Mouse (Mus musculus) limb, embryonic 15.5 days (tissue): ENCODE results near the gene Asz1. TPM values are rescaled to one million over a fixed set of nuclear protein-coding genes. Genes with fewer than 3 reads are reported as not detected.

Experiments used
- ATAC-seq: fragments of 200-750 bp; cut with Nextera tagmentation; 2 replicates; pipeline ENCODE4 v1.8.0; 2017; ENCODE audit warnings: low read depth, moderate TSS enrichment; ENCODE audit not compliant: insufficient number of reproducible peaks, low FRiP score, low TSS enrichment
- H3K27ac ChIP-seq: fragments of 300-500 bp; sonication (generic); 2 replicates; pipeline ENCODE4 v1.5.1; 2015; ENCODE audit warnings: moderate library complexity, mild to moderate bottlenecking, inconsistent platforms
- H3K27me3 ChIP-seq: fragments of 300-500 bp; sonication (generic); 2 replicates; pipeline ENCODE4 v1.6.1; 2015; ENCODE audit warnings: inconsistent platforms
- H3K36me3 ChIP-seq: fragments of 300-500 bp; sonication (generic); 2 replicates; pipeline ENCODE4 v1.6.1; 2015; ENCODE audit warnings: inconsistent platforms
- H3K4me1 ChIP-seq: fragments of 300-500 bp; sonication (generic); 2 replicates; pipeline ENCODE4 v1.6.1; 2015; ENCODE audit warnings: inconsistent platforms
- H3K4me2 ChIP-seq: fragments of 300-500 bp; sonication (generic); 2 replicates; pipeline ENCODE4 v1.6.1; 2015; ENCODE audit warnings: mild to moderate bottlenecking, inconsistent platforms
- H3K4me3 ChIP-seq: fragments of 300-500 bp; sonication (generic); 2 replicates; pipeline ENCODE4 v1.5.1; 2015; ENCODE audit warnings: mild to moderate bottlenecking, inconsistent platforms
- H3K9ac ChIP-seq: fragments of 300-500 bp; sonication (generic); 2 replicates; pipeline ENCODE4 v1.6.1; 2015; ENCODE audit warnings: inconsistent platforms
- H3K9me3 ChIP-seq: fragments of 300-500 bp; sonication (generic); 2 replicates; pipeline ENCODE4 v1.6.1; 2016; ENCODE audit warnings: inconsistent platforms
- WGBS: fragments of 180-500 bp; shearing (Covaris S2); methylation state at CpG from one replicate; pipeline ENCODE4 v1.1.7; 2015; 5-methylcytosine and 5-hydroxymethylcytosine counted together
- polyA plus RNA-seq: library from polyadenylated mRNA; unstranded; fragments of >200 nt; fragmentation: Nextera tagmentation; extraction: Ambion mirVana; gene quantifications from 2 replicates; pipeline ENCODE4 v1.2.1, GENCODE M21; 2015

Gene Asz1
- polyA plus RNA-seq, 1 experiment from 2014 or later, result not detected

DNA sequence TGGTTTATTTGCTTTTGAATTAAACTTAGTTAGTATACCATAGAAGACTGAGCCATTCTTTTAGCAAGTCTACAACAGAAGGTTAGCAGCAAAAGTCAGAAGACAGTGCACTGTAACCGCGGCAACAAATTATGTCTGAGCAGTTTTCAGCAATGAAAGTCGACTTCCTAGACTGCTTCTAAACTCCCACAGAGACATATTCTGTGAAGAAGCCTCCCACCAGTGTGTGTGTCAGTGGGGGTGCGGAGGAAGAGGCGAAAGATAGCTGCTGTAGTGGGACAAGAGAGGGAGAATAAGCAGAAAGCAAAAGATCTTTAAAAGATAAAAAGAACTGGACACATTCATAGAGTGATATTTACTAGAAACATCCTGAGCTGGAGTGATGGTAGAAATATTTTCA, 57.2 kb downstream of the Asz1 start:
- Histone ChIP-seq H3K36me3 (no peaks in the 10 kb centered on the region), H3K27ac (no peak overlapping the region), H3K9me3 (no peaks in the 10 kb centered on the region), H3K27me3 (no peaks in the 10 kb centered on the region), H3K4me3 (no peak overlapping the region), H3K4me2 (no peak overlapping the region), H3K4me1 (no peaks in the 10 kb centered on the region), H3K9ac (no peak overlapping the region)
- 78% methylated on average over 5 of the region's 5 CpGs for WGBS
- no peak for ATAC-seq

DNA sequence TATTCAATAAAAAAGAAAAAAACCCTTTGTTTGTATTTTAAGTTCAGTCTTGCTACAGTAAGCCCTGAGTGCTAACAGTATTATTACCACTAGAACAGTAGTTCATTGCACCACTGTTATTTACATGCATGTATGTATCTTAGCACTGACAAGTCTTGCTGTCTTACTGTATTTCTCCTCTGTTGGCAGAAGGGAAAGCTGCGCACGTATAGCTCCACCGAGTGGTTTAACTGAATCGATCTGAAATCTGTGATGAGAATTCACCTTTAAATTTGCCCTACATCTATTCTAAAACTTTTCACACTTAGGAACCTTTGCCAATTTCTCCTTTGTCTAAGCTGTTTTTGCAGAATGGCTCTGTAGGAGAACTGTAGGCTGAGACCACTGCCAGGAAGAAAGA, 64.6 kb downstream of the Asz1 start:
- no peak for ATAC-seq
- Histone ChIP-seq H3K27me3 (no peaks in the 10 kb centered on the region), H3K9ac (no peak overlapping the region), H3K4me3 (no peak overlapping the region), H3K9me3 (no peaks in the 10 kb centered on the region), H3K4me1 (no peaks in the 10 kb centered on the region), H3K36me3 (no peaks in the 10 kb centered on the region), H3K4me2 (no peak overlapping the region), H3K27ac (no peak overlapping the region)
- 84% methylated on average over 4 of the region's 4 CpGs for WGBS

DNA sequence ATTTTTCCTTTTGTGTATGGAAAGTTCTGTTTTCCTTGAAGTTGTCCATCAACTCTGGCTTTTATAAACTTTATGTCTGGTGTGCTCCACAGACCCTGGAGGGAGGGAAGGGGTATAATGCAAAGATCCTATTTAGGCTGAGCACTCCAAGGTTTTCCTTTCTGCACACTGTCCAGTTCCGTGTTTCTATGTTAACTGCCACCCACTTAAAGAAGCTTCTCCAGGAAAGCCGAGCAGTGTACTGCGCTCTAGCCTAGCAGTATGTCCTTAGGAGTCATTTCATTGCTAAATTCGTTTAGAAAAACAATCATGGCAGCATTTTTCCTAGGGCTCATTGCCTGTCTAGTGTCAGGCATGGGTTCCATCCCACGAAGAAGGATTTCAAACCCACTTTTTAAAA, 65.7 kb downstream of the Asz1 start:
- no peak overlapping the region for H3K4me3 ChIP-seq
- ATAC-seq, result no peak
- H3K27ac ChIP-seq, result no peak overlapping the region
- H3K4me1 ChIP-seq, result no peaks in the 10 kb centered on the region
- H3K9ac ChIP-seq, result no peak overlapping the region
- no peak overlapping the region for H3K4me2 ChIP-seq
- no peaks in the 10 kb centered on the region for H3K9me3 ChIP-seq
- no peaks in the 10 kb centered on the region for H3K36me3 ChIP-seq
- 79% methylated on average over 5 of the region's 5 CpGs for WGBS
- no peaks in the 10 kb centered on the region for H3K27me3 ChIP-seq

DNA sequence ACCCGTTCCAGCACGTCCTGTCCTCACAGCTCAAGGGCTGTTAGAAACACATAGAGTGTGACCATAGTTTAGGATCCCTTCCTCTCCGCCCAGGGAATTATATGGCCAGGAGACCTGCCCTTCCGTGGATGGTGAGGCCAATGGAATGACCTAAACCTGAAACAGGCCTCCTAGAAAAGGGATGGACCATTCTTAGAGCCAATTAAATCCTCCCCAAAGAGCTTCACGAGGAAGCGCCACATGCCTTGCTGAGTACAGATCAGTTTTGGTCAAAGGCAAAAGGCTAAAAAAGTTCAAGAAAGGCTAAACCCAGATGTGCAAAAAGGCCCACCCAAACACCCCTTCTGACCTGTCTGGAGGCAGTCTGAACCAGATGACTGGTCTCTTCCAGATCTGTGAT, 76.6 kb downstream of the Asz1 start:
- H3K36me3 ChIP-seq, result no peaks in the 10 kb centered on the region
- no peak for ATAC-seq
- 18% methylated on average over 6 of the region's 6 CpGs for WGBS
- H3K27me3 ChIP-seq, result peaks cover 36% of the 10 kb centered on the region
- H3K4me2 ChIP-seq, result peak overlapping the region; percentile 93; the same call in 1 of the 2 replicates
- H3K4me3 ChIP-seq, result peak overlapping the region; percentile 49
- peaks cover 24% of the 10 kb centered on the region for H3K4me1 ChIP-seq
- no peaks in the 10 kb centered on the region for H3K9me3 ChIP-seq
- H3K9ac ChIP-seq, result no peak overlapping the region
- no peak overlapping the region for H3K27ac ChIP-seq

DNA sequence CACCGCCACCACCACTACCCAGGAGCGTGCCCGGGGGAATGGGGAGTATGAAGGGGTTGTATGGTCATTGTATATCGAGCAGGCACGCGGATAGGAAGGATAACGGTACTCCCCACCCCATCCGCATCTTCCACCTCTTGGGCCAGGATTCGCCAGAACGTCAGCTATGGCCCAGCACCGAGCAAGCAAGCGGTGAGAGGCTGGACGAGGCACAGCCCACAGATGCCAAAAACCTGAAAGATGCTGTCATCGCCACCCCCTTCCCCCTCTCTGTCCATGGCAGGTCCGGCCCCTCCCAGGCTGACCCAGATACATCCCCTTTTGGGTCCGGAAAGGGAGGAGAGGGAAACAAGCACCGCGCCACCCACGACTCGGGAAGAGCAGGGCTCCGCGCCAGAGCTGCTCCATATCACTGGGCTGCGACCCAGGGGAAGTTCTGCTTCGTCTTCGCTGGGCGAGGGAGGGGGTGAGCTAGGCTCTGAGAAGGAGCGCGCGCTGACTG, 77.3 kb downstream of the Asz1 start:
- ATAC-seq, result peak; percentile 50; the same call in 1 of the 2 replicates
- peaks cover 24% of the 10 kb centered on the region for H3K4me1 ChIP-seq
- H3K9ac ChIP-seq, result peak overlapping the region; percentile 20; the same call in 1 of the 2 replicates
- H3K9me3 ChIP-seq, result no peaks in the 10 kb centered on the region
- H3K4me3 ChIP-seq, result peak overlapping the region; percentile 49
- no peak overlapping the region for H3K27ac ChIP-seq
- H3K4me2 ChIP-seq, result peak overlapping the region; percentile 93
- WGBS, result 2% methylated on average over 29 of the region's 29 CpGs
- peaks cover 36% of the 10 kb centered on the region for H3K27me3 ChIP-seq
- H3K36me3 ChIP-seq, result no peaks in the 10 kb centered on the region

DNA sequence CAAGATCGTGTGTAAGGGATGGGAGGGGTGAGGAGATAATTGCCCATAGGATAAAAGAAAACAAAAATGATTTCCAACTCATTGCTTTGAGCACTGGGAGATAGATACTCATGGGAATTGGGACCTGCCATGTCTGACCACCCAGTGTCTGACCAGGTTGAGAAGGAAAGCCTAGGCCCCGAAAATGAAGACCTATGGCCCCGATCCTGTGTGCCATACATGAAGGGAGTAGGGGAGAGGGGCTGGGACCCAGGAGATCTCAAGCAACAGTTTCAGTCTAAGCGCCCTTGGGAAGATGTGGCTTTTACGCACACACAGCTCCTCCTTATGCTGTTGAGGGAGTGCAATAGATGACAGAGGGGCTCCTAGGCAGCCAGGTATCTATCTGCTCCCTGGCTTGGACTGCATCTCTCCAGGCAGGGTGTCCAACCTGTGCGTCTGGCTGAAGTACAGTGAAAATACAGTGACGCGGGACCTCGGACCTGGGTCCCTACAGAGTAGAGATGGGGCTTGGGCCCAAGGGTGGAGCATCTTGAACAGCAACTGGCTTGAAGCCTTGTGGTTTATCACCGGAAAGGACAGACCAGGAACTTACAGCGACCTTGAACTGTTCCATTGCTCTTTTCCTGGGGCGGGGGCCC, 77.9 kb downstream of the Asz1 start:
- Histone ChIP-seq H3K9ac (no peak overlapping the region), H3K9me3 (no peaks in the 10 kb centered on the region), H3K36me3 (no peaks in the 10 kb centered on the region), H3K27ac (no peak overlapping the region), H3K4me3 (peak overlapping the region; percentile 49), H3K4me2 (peak overlapping the region; percentile 93), H3K27me3 (peaks cover 36% of the 10 kb centered on the region), H3K4me1 (peaks cover 24% of the 10 kb centered on the region)
- WGBS, result 10% methylated on average over 12 of the region's 12 CpGs
- ATAC-seq, result no peak; the same call in 1 of the 2 replicates

DNA sequence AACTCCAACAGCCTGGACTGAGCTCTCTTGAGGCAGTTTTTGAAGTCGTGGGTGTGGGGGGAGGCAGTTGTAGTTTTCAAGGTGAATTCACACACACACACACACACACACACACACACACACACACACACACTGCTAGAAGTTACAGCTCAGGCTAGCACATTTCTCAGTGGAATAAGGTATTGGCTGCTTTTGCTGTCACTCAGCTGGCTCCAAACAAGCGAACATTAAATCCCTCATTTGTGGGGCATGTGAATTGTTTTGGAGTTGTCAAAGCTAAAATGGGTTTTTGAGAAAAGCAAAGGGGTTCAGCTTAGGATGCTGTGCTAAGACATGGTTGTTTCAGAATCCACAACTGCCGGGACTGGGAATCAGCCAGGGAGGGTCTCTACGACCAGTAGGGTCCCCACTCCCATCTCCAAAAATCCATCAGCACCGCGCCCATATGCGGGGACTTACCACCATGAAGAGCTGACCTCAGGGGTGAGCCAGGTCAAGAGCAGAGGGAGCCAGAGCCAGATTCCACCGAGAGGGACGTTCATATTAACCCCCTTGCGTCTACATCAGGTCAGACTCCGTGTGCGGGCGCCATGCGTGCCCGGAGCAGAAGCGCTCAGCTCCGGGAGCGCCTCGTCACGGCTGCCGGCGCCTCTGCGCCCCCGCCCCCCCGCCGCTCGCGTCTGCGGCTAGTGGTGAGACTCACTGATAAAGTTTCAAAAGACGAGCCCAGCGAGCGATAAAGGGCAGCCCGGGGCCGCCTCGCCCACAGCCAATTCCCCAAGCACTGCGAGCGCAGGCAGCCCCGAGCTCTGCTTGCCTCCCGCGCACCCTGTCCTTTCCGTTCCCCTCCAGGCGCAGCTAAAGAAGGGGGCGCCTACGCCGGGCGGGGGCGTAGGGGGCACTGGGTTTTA, 78.9 kb downstream of the Asz1 start, which contains the start of gene Wnt2:
Gene Wnt2, minus strand, starts transcription at position 840 of the 911 bp plus-strand sequence.
- H3K4me2 ChIP-seq, result peak within 1 kb of the TSS; percentile 93
- H3K27ac ChIP-seq, result no peak within 1 kb of the TSS
- H3K36me3 ChIP-seq, result no peaks in the 10 kb centered on the region
- no peak for ATAC-seq
- H3K4me1 ChIP-seq, result peaks cover 24% of the 10 kb centered on the region
- H3K9me3 ChIP-seq, result no peaks in the 10 kb centered on the region
- peak within 1 kb of the TSS; percentile 49 for H3K4me3 ChIP-seq
- H3K27me3 ChIP-seq, result peaks cover 36% of the 10 kb centered on the region
- under 1% methylated on average over 47 of the region's 47 CpGs for WGBS
- 0 out of 2 replicates have a peak within 1 kb of the TSS, but pooled peaks have one; percentile 17 for H3K9ac ChIP-seq

DNA sequence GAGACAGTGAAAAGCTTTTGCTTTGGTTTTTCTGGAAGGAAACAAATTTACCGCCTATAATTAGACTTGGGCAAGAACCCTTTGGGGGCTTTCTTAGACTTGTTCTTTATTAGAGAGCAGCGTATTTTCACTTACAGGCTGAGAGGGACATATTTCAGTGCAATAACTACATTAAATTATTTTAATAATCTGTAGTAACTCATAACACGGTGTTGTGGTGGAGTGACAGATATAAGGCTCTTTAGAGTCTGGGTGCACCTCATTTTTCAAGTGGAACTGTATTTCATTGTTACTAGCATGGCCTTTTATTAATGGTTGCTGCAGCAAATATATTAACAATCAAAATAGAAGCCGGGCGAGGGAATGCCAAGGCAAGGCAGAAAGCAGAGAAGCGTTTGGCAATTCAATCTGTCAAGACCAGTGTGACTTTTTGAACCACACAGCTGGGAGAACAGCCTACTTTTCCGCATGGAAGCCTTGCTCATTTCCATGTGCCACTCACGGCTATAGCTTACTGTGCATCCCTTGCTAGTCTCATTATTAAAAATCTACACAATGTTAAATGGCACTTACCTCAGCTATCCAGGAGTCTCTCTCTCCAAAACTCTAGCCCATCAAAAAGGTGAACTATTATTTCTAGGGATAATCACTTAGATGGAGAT, 84.6 kb downstream of the Asz1 start:
- H3K36me3 ChIP-seq, result no peaks in the 10 kb centered on the region
- no peak overlapping the region for H3K4me2 ChIP-seq
- no peak for ATAC-seq
- WGBS, result 64% methylated on average over 8 of the region's 8 CpGs
- no peak overlapping the region for H3K9ac ChIP-seq
- H3K4me3 ChIP-seq, result no peak overlapping the region
- H3K27ac ChIP-seq, result no peak overlapping the region
- no peaks in the 10 kb centered on the region for H3K4me1 ChIP-seq
- H3K9me3 ChIP-seq, result no peaks in the 10 kb centered on the region
- H3K27me3 ChIP-seq, result peaks cover 3% of the 10 kb centered on the region; the same call in 1 of the 2 replicates

DNA sequence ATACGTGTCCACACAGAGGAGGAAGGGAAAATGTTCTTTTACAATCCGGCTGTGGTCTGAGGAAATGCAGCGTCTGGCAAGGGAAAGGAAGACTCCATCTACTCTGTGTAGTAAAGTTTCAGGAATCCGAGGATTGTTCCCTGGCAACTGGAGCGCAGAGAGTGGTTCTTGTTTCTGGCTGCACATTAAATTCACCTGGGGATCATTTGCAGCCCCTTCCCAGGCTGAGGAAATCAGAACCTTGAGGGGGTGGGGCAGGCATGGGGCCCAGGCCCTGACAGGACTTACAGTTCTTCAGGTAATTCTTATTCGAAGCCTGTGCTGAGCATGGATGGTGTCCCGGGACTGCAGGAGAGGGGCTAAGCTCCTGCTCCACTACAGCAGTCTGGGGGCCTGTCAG, 95.5 kb downstream of the Asz1 start:
- Histone ChIP-seq H3K9ac (no peak overlapping the region), H3K4me2 (peak overlapping the region; percentile 10; the same call in 1 of the 2 replicates), H3K9me3 (no peaks in the 10 kb centered on the region), H3K27me3 (no peaks in the 10 kb centered on the region), H3K4me1 (peaks cover 7% of the 10 kb centered on the region), H3K36me3 (no peaks in the 10 kb centered on the region), H3K4me3 (no peak overlapping the region), H3K27ac (peak overlapping the region; percentile 50; the same call in 1 of the 2 replicates)
- ATAC-seq, result no peak
- 17% methylated on average over 7 of the region's 7 CpGs for WGBS

DNA sequence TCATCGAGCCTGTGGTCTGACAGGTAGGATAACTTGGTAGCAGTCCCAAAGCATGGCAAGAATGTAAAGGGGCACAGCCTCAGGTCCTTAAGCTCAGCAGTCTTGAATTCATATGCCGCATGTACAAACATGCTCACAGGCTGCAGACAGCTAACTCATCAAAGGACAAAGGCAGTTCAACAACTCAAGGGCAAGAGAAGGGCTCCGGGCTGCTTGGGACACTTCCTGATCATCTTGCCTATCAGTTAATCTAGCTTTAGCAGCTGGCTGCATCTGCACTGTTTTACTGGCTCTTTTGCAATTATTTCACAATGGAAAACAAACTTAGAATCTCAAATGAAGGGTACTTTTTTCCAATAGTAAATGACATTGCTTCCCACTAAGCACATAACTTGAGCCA, 101.5 kb downstream of the Asz1 start:
- Histone ChIP-seq H3K4me3 (no peak overlapping the region), H3K4me1 (no peaks in the 10 kb centered on the region), H3K27ac (no peak overlapping the region), H3K27me3 (no peaks in the 10 kb centered on the region), H3K9me3 (no peaks in the 10 kb centered on the region), H3K4me2 (no peak overlapping the region), H3K36me3 (no peaks in the 10 kb centered on the region), H3K9ac (no peak overlapping the region)
- 69% methylated on average over 3 of the region's 3 CpGs for WGBS
- no peak for ATAC-seq

DNA sequence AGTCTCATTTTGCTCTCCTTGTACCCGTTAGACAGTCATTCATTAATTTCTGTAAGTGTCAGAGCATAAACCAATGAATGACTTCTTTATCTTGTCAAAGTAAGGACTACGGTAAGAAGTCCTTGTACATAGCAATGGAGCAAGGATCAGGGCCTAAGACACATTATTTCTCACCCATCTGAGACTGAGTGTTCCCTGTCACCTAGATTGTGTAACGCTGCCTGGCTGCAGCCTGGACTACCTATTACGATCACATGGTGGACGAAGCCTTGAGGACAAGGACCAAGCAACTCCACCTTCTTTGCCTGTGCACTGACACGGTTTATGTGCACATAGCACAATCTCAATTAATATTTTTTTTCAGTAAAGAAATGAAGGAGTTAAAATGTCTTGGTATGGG, 106.8 kb downstream of the Asz1 start:
- WGBS, result 89% methylated on average over 6 of the region's 6 CpGs
- no peak for ATAC-seq
- Histone ChIP-seq H3K36me3 (no peaks in the 10 kb centered on the region), H3K9ac (no peak overlapping the region), H3K27ac (no peak overlapping the region), H3K4me1 (no peaks in the 10 kb centered on the region), H3K27me3 (no peaks in the 10 kb centered on the region), H3K4me2 (no peak overlapping the region), H3K9me3 (no peaks in the 10 kb centered on the region), H3K4me3 (no peak overlapping the region)
